Mouse (Mus musculus) naive thymus-derived CD4-positive, alpha-beta T cell, adult 2 months (primary cell): Measurements from ENCODE around the gene Krt83.

Experiments
- DNase-seq: peaks from one replicate; pipeline ENCODE4 v3.0.0-alpha.2; 2011; ENCODE audit warnings: low read depth

Krt83 gene

GRCm38 (mm10) chr15:101472952-101473528 lies 18.3 kb downstream of the Krt83 start, which contains the start of gene Krt86:
Krt86 (plus strand) TSS chr15:101473478.
- DNase-seq, result no peak

DNA sequence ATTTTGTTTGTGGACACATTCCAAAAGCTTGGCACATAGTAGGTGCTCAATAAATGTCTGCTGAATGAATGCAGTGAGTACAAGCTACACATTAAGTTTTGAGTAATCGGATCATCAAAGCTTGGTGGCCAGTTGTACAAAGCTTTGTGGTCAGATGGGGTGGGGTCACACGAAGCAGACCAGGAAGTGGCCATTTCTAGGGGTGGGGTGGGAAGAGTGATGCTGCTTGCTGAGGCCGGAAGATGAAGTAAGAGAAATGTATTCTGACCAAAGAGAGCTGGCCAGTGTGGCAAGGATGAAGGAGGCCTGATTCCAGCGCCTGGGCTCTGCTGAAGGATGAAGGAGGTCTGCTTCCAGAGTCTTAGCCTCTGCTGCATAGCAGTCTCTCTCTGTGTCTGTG lies 22.2 kb downstream of the Krt83 start:
- no peak for DNase-seq

DNA sequence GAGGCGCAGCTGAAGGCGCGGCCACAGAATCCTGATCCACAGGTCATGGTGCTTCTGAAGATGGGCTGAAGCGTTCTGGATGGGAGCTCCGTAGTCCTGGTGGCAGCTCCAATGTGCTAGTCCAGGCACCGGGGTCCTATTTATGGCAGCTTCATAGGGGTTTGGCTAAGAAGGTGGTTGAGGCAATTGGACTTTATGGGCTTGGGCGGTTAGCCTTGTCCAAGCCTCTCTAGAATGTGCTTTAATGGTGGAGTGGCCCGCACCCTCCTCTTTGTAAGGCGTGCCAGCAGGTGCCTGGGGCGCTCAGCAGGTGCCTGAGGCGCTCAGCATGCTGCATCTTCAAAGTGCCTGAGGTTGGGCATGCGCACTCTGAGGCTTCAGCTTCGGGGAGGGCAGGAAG lies 27.7 kb downstream of the Krt83 start, which contains the start of gene Krt81:
Krt81 (minus strand) TSS at position 101 of the 400 bp plus-strand sequence.
- no peak for DNase-seq

GRCm38 (mm10) chr15:101459283-101459682 lies 32.0 kb downstream of the Krt83 start:
- DNase-seq, result no peak

- DNase-seq, result no peak
Measured at GRCm38 (mm10) chr15:101458361-101458930, 32.9 kb downstream of the Krt83 start.

DNA sequence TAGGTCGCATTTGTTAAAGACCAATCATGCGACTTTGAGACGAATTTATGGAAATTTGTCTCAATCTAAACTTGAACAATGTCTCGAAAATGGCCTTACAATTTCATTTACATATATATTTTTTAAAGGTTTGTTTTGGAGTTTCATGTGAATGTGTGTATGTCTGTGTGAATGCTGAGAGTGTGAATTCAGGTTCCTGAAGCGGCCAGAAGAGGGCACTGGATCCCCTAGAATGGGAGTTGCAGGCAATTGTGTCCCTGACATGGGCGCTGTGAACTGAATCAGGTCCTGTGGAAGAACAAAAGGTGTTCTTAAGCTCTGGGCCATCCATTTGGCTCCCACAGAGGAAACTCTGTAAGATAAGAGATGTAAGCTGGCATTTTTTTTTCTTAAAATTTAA lies 35.4 kb downstream of the Krt83 start:
- no peak for DNase-seq

DNA sequence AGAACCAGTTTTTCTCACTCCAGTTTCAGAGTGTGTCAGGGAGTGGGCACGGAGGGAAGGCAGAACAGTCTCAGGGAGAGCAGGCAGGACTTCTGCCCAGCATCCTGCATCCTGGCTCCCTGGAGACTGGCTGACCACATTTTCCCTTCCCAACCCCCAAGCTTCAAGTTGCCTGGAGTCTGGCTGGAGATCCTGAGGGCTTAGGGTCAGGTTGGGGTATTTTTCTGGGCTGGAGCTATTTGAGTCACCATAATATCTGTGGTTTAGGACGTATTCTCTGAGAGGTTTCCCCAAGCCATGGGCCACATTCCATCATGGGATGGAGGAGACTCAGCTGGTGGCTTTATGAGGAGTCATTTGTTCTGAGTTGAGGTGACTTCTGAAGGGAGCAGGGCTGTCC lies 36.0 kb downstream of the Krt83 start:
- no peak for DNase-seq

DNA sequence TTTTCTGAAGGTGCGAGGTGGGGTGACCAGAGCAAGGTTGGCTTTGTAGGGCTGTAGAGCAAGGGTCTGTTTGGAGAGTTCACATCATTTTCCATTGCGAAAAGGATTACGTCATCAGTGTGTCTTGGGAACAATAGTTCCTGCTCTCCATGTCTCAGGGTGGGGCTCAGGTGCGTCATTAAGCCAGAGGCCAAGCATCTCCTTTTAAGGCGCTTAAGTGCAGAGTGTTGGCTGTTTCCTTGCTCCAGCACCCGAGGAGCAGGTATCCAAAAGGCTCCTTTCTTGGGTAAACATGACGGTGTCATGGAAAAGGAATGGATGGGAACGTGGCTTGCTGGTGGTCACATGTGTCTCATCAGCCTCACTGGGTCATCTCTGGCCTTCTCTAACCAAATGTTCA lies 36.5 kb downstream of the Krt83 start:
- no peak for DNase-seq

GRCm38 (mm10) chr15:101453093-101453736 lies 38.1 kb downstream of the Krt83 start:
- DNase-seq, result peak; percentile 28

DNA sequence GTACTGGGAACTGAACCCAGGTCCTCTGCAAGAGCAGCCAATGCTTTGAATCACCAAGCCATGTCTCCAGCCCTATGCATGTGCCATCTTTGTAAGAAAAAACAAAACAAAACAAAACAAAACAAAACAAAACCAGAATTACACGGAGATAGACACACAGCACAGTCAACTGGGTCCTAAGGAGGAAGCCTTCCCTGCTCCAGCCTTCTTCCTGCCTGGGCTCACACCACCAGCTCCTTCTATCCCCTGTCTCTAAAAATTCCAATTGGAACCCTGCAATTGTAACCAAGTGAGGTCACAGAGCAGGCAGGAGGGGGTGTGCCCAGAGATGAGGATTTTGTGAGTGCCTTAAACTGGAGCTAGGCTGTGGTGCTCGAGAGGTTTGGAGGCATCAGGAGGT lies 43.9 kb downstream of the Krt83 start, which contains the start of gene Krt88:
Krt88 (plus strand) TSS at position 301 of the 400 bp plus-strand sequence.
- no peak for DNase-seq

DNA sequence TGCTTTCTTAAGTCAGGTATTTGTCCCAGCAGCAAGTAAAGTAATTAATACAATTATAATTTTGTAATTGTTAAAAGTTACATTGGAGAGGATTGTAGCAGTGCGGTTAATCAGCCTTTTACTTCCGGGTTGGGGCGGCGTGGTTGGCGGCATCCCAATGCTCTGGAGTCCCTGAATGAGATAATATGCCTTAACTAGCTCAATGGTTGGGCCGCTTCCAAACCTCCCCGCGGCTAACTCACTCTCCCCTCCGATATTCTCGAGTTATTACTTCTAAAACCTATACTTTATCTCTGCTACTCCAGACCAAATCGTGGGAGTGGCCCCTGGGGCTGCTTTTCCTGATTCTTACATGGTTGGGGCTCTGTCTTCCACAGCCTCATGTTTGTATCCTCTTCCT lies 44.7 kb downstream of the Krt83 start:
- no peak for DNase-seq

DNA sequence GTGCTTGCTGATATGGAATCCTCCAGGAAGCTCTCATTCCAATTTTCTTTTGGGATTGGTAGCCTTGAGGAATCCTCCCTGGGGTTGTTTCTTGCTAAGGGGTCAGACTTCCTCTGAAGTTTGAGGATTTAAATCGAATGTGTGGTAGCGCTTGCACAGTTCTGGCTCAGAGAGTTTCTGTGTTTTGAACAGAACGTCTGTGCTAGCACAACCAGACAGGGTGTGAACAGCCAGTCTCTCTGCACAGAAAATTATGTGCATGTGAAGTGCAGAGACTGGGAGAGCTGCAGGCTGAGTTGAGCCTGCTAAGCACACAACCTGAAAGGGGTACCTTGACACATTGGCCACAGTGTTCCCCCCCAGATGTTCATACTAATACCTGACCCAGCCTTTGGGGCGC lies 50.5 kb downstream of the Krt83 start:
- DNase-seq, result no peak

GRCm38 (mm10) chr15:101438555-101438954 lies 52.8 kb downstream of the Krt83 start, which contains the start of gene Krt87:
Krt87 (minus strand) TSS chr15:101438804.
- DNase-seq, result no peak

DNA sequence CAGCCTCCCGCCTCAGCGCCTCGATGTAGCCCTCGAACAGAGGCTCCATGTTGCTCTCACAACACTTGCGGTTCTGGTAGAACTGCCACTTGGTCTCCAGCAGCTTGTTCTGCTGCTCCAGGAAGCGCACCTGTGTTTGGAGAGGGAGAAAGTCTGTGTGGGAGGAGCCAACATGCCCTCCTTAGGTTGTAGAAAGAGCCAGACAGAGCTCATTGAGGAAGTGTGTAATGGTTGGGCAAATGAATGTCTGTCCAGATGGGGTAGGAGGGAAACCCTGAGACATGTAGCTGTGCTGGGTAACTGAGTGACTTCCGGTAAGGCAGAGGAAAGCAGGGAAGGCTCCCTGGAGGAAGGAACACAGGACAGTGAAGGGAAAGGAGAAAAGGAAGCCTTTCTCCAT lies 54.7 kb downstream of the Krt83 start:
- DNase-seq, result no peak
